Mouse (Mus musculus) kidney, embryonic 15.5 days (tissue): ENCODE measurements at regions not wholly inside any gene's neighbourhood (a gene's known extent, or its start where the extent isn't known, plus 50 kb on each side); places are given as distances from the start of the nearest gene placed in this dataset.
A peak's percentile ranks its signal among the peaks of the same experiment; 100 is the strongest.
"Not testable (repeated sequence)": the region's sequence is repeated elsewhere in the genome, so short reads cannot be mapped to it uniquely, and the experiment has no call there.

Experiments
- ATAC-seq: fragments of 200-750 bp; cut with Nextera tagmentation; replicated peaks from 2 replicates; pipeline ENCODE4 v1.8.0; 2017; ENCODE audit warnings: moderate TSS enrichment; ENCODE audit not compliant: low FRiP score
- H3K27ac ChIP-seq: fragments of 300-500 bp; sonication (generic); 2 replicates; pipeline ENCODE4 v1.5.1; 2015; ENCODE audit warnings: mild to moderate bottlenecking, inconsistent platforms
- H3K27me3 ChIP-seq: fragments of 300-500 bp; sonication (generic); 2 replicates; pipeline ENCODE4 v1.6.1; 2015; ENCODE audit warnings: inconsistent platforms
- H3K36me3 ChIP-seq: fragments of 300-500 bp; sonication (generic); 2 replicates; pipeline ENCODE4 v1.6.1; 2015; ENCODE audit warnings: inconsistent platforms
- H3K4me1 ChIP-seq: fragments of 300-500 bp; sonication (generic); 2 replicates; pipeline ENCODE4 v1.6.1; 2015; ENCODE audit warnings: inconsistent platforms
- H3K4me2 ChIP-seq: fragments of 300-500 bp; sonication (generic); 2 replicates; pipeline ENCODE4 v1.6.1; 2015; ENCODE audit warnings: moderate library complexity, mild to moderate bottlenecking, inconsistent platforms
- H3K4me3 ChIP-seq: fragments of 300-500 bp; sonication (generic); replicated peaks from 2 replicates; pipeline ENCODE4 v1.5.1; 2015; ENCODE audit warnings: mild to moderate bottlenecking, inconsistent platforms
- H3K9ac ChIP-seq: fragments of 300-500 bp; sonication (generic); 2 replicates; pipeline ENCODE4 v1.6.1; 2015; ENCODE audit warnings: mild to moderate bottlenecking, inconsistent platforms
- H3K9me3 ChIP-seq: fragments of 300-500 bp; sonication (generic); replicated peaks from 2 replicates; pipeline ENCODE4 v1.6.1; 2016; ENCODE audit warnings: inconsistent platforms
- WGBS: fragments of 180-500 bp; shearing (Covaris S2); methylation state at CpG from one replicate; pipeline ENCODE4 v1.1.7; 2015; ENCODE audit warnings: mixed read lengths; 5-methylcytosine and 5-hydroxymethylcytosine counted together

DNA sequence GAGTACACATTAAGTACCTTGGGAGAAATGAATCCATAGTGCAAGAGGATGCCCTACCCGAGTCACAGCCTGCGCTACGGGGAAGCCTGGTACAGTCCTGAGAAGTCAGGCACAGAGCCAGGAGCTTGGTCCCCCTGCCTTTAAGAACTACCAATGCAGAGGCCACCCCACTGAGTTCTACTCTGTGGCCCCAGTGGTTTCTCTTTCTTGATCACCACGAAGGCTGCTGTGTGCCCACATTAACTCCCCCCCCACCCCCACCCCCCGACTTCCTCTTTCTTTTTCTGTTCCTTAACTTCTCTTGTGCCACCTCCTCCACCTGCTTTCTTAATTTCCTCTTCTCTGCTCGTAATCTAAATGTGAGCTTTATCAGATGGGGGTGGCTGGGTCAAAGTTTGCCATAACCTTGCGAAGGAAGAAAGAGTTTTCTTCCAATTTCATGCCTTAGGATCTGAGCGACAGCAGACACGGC lies 84.7 kb upstream of the Tbl1xr1 start:
- 65% methylated on average over 9 of the region's 9 CpGs for WGBS
- H3K27ac ChIP-seq = no peak overlapping the region
- no peak overlapping the region for H3K4me3 ChIP-seq
- H3K36me3 ChIP-seq = no peaks in the 10 kb centered on the region
- no peaks in the 10 kb centered on the region for H3K9me3 ChIP-seq
- H3K4me1 ChIP-seq = 0 out of 2 replicates have a peak, but pooled peaks cover 14% of the 10 kb centered on the region
- H3K27me3 ChIP-seq = no peaks in the 10 kb centered on the region
- no peak for ATAC-seq
- no peak overlapping the region for H3K9ac ChIP-seq
- no peak overlapping the region for H3K4me2 ChIP-seq

- H3K9me3 ChIP-seq = no peaks in the 10 kb centered on the region
- 0 out of 2 replicates have a peak, but pooled peaks cover 14% of the 10 kb centered on the region for H3K4me1 ChIP-seq
- WGBS = 93% methylated on average over 5 of the region's 5 CpGs
- ATAC-seq = no peak
- no peak overlapping the region for H3K9ac ChIP-seq
- no peak overlapping the region for H3K4me2 ChIP-seq
- H3K27me3 ChIP-seq = no peaks in the 10 kb centered on the region
- no peaks in the 10 kb centered on the region for H3K36me3 ChIP-seq
- H3K4me3 ChIP-seq = no peak overlapping the region
- H3K27ac ChIP-seq = no peak overlapping the region
Measured at GRCm38 (mm10) chr3:21992203-21992602, 84.2 kb upstream of the Tbl1xr1 start.

DNA sequence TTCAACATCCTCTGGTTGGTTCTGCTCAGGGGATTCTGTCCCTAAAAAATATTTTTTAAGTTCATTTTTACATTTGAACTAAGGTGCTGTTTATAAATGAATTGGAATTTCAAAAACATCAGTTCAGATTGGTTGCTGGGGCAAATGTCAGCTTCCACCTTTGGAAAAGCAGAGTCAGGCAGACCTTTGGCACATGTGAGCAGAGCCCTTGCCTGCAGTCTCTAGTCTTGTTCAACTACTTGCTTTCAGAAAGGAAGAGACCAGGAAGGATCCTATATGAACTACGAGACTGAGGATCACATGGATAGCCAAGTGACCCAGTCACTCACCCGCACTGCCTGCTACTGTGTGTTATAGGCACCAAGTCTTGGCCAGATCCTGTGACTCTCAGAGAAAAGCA lies 82.5 kb upstream of the Tbl1xr1 start:
- Histone ChIP-seq H3K9ac (no peak overlapping the region), H3K27me3 (no peaks in the 10 kb centered on the region), H3K9me3 (peaks cover 2% of the 10 kb centered on the region; the same call in 1 of the 2 replicates), H3K27ac (no peak overlapping the region), H3K36me3 (no peaks in the 10 kb centered on the region), H3K4me1 (0 out of 2 replicates have a peak, but pooled peaks cover 14% of the 10 kb centered on the region), H3K4me2 (no peak overlapping the region), H3K4me3 (no peak overlapping the region)
- ATAC-seq = no peak
- WGBS = 92% methylated on average over 2 of the region's 2 CpGs

GRCm38 (mm10) chr3:21995566-21996391 lies 80.7 kb upstream of the Tbl1xr1 start:
- peaks cover 4% of the 10 kb centered on the region; the same call in 1 of the 2 replicates for H3K9me3 ChIP-seq
- H3K4me1 ChIP-seq = 0 out of 2 replicates have a peak, but pooled peaks cover 6% of the 10 kb centered on the region
- no peak overlapping the region for H3K4me2 ChIP-seq
- no peak overlapping the region for H3K9ac ChIP-seq
- H3K36me3 ChIP-seq = no peaks in the 10 kb centered on the region
- no peak overlapping the region for H3K4me3 ChIP-seq
- no peak; the same call in 1 of the 2 replicates for ATAC-seq
- H3K27ac ChIP-seq = peak overlapping the region; percentile 54; the same call in 1 of the 2 replicates
- WGBS = 63% methylated on average over 8 of the region's 8 CpGs
- no peaks in the 10 kb centered on the region for H3K27me3 ChIP-seq

GRCm38 (mm10) chr3:21997387-21997786 lies 79.1 kb upstream of the Tbl1xr1 start:
- Histone ChIP-seq H3K27ac (no peak overlapping the region), H3K36me3 (no peaks in the 10 kb centered on the region), H3K4me1 (no peaks in the 10 kb centered on the region), H3K27me3 (no peaks in the 10 kb centered on the region), H3K4me3 (no peak overlapping the region), H3K9ac (no peak overlapping the region), H3K9me3 (peaks cover 4% of the 10 kb centered on the region; the same call in 1 of the 2 replicates), H3K4me2 (no peak overlapping the region)
- WGBS = 68% methylated on average over 3 of the region's 3 CpGs
- ATAC-seq = no peak

- H3K9ac ChIP-seq = no peak overlapping the region
- no peaks in the 10 kb centered on the region for H3K9me3 ChIP-seq
- 77% methylated on average over 9 of the region's 9 CpGs for WGBS
- no peaks in the 10 kb centered on the region for H3K27me3 ChIP-seq
- H3K4me2 ChIP-seq = no peak overlapping the region
- H3K4me1 ChIP-seq = no peaks in the 10 kb centered on the region
- no peak overlapping the region for H3K27ac ChIP-seq
- no peaks in the 10 kb centered on the region for H3K36me3 ChIP-seq
- no peak for ATAC-seq
- no peak overlapping the region for H3K4me3 ChIP-seq
Measured at GRCm38 (mm10) chr3:22005456-22005855, 71.0 kb upstream of the Tbl1xr1 start.

GRCm38 (mm10) chr3:22006113-22006512 lies 70.3 kb upstream of the Tbl1xr1 start:
- no peaks in the 10 kb centered on the region for H3K4me1 ChIP-seq
- 91% methylated on average over 1 of the region's 1 CpGs for WGBS
- H3K4me3 ChIP-seq = no peak overlapping the region
- H3K27me3 ChIP-seq = no peaks in the 10 kb centered on the region
- ATAC-seq = no peak
- no peak overlapping the region for H3K4me2 ChIP-seq
- no peak overlapping the region for H3K27ac ChIP-seq
- no peak overlapping the region for H3K9ac ChIP-seq
- H3K36me3 ChIP-seq = no peaks in the 10 kb centered on the region
- no peaks in the 10 kb centered on the region for H3K9me3 ChIP-seq

DNA sequence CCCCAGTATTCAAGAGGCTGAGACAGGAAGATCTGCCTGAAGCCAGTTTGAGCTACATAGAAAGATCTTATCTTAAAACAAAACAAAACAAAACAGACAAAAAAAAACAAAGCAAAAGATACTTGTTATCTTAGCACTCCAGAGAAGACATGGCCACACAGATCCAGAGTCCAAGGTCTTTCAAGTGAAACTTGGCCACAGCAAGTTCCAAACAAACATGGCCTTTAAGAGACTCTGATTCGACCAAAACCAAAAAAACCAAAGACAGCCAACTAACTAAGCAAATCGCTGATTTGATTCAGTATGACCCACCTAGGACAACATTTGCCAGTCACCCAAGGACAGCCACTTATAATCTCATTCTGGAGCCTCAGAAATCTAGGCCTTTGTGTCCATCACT lies 69.8 kb upstream of the Tbl1xr1 start:
- no peaks in the 10 kb centered on the region for H3K9me3 ChIP-seq
- H3K36me3 ChIP-seq = no peaks in the 10 kb centered on the region
- no peaks in the 10 kb centered on the region for H3K27me3 ChIP-seq
- no peak overlapping the region for H3K4me2 ChIP-seq
- no peak overlapping the region for H3K4me3 ChIP-seq
- no peak overlapping the region for H3K9ac ChIP-seq
- no peak overlapping the region for H3K27ac ChIP-seq
- no peaks in the 10 kb centered on the region for H3K4me1 ChIP-seq
- 87% methylated on average over 2 of the region's 2 CpGs for WGBS
- no peak for ATAC-seq

GRCm38 (mm10) chr3:22007736-22008135 lies 68.7 kb upstream of the Tbl1xr1 start:
- Histone ChIP-seq H3K4me2 (no peak overlapping the region), H3K27ac (no peak overlapping the region), H3K9ac (no peak overlapping the region), H3K36me3 (no peaks in the 10 kb centered on the region), H3K4me3 (no peak overlapping the region), H3K4me1 (no peaks in the 10 kb centered on the region), H3K9me3 (no peaks in the 10 kb centered on the region), H3K27me3 (no peaks in the 10 kb centered on the region)
- no peak for ATAC-seq
- 88% methylated on average over 5 of the region's 5 CpGs for WGBS

- Histone ChIP-seq H3K27ac (no peak overlapping the region), H3K36me3 (no peaks in the 10 kb centered on the region), H3K4me1 (no peaks in the 10 kb centered on the region), H3K9me3 (no peaks in the 10 kb centered on the region), H3K4me2 (no peak overlapping the region), H3K27me3 (no peaks in the 10 kb centered on the region), H3K9ac (no peak overlapping the region), H3K4me3 (no peak overlapping the region)
- 83% methylated on average over 5 of the region's 5 CpGs for WGBS
- ATAC-seq = no peak
Measured at GRCm38 (mm10) chr3:22008432-22008831, 68.0 kb upstream of the Tbl1xr1 start.

- Histone ChIP-seq H3K9me3 (no peaks in the 10 kb centered on the region), H3K4me2 (no peak overlapping the region), H3K27me3 (no peaks in the 10 kb centered on the region), H3K9ac (no peak overlapping the region), H3K4me3 (no peak overlapping the region), H3K4me1 (no peaks in the 10 kb centered on the region), H3K36me3 (no peaks in the 10 kb centered on the region), H3K27ac (no peak overlapping the region)
- no peak for ATAC-seq
- 91% methylated on average over 2 of the region's 2 CpGs for WGBS
Measured at GRCm38 (mm10) chr3:22009898-22010699, 66.4 kb upstream of the Tbl1xr1 start.

DNA sequence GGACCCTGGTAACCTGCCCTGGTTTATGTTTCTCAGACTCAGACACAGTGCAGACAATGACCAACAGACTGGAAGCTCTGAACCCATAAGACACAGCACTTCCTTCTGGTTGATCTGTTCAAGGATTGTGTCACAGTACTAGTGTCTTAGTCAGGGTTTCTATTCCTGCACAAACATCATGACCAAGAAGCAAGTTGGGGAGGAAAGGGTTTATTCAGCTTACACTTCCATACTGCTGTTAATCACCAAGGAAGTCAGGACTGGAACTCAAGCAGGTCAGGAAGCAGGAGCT lies 65.8 kb upstream of the Tbl1xr1 start:
- H3K27me3 ChIP-seq, H3K9ac ChIP-seq, H3K36me3 ChIP-seq, H3K9me3 ChIP-seq, H3K4me2 ChIP-seq, H3K4me3 ChIP-seq, H3K27ac ChIP-seq, H3K4me1 ChIP-seq, ATAC-seq: not testable (repeated sequence)
